Mouse (Mus musculus): ENCODE measurements around the gene 1700013G24Rik.

DNA sequence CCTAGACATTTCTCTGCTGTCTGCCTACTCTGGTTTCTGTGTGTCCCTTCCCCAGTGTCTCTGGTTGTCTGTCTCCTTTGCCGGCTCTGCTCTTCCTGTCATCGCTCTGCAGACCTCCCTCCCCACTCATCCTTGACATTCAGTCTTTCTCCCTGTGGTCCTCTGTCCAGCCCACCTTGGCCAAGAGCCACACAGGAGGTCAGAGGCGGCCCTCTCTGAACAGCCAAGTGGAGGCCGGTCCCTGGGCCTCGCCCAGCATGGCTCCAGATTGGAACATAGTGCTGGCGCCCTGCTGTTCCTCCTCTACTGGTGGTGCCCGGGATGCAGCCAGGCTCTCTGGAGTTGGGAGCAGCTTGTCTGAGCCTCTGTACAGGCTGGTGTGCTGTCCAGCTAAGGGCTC, 49.7 kb downstream of the 1700013G24Rik start:
- TF ChIP-seq CTCF (IDR thresholded peaks at IDR 0.05; ENCODE audit: low read depth) (no peak), EP300 (optimal IDR thresholded peaks at IDR 0.05) (no peak)

Measured in stomach, postnatal 0 days (tissue).